Mouse (Mus musculus) myocyte (in vitro differentiated cells): Measurements from ENCODE around the gene Tnfrsf8. TPM values are rescaled to one million over a fixed set of nuclear protein-coding genes. Genes with fewer than 3 reads are reported as not detected.
A peak's percentile ranks its signal among the peaks of the same experiment; 100 is the strongest.

Source experiments
- H3K27me3 ChIP-seq: one replicate; pipeline ENCODE4 v1.6.1; 2011; ENCODE audit not compliant: control insufficient read depth, insufficient read depth, insufficient read length
- H3K36me3 ChIP-seq: one replicate; pipeline ENCODE4 v1.6.1; 2011; ENCODE audit not compliant: control insufficient read depth, insufficient read depth
- H3K4me2 ChIP-seq: one replicate; pipeline ENCODE4 v1.6.1; 2011; ENCODE audit warnings: low read depth, control low read depth
- H3K4me3 ChIP-seq: one replicate; pipeline ENCODE4 v1.5.1; 2011; ENCODE audit warnings: mild to moderate bottlenecking, control low read depth, moderate library complexity
- H3K79me2 ChIP-seq: one replicate; pipeline ENCODE4 v1.6.1; 2011; ENCODE audit not compliant: control insufficient read depth, insufficient read depth
- H3ac ChIP-seq: one replicate; pipeline ENCODE4 v1.6.1; 2011; ENCODE audit not compliant: control insufficient read depth, insufficient read length
- CEBPB ChIP-seq: IDR thresholded peaks from 2 replicates; pipeline ENCODE4 v1.6.1; 2011; ENCODE audit warnings: mild to moderate bottlenecking, moderate library complexity; ENCODE audit not compliant: poor library complexity, insufficient read depth, severe bottlenecking
- E2F4 ChIP-seq: IDR thresholded peaks from one replicate; pipeline ENCODE4 v1.6.1; 2011; ENCODE audit warnings: mild to moderate bottlenecking, control low read depth, moderate library complexity; ENCODE audit not compliant: insufficient read depth
- MAX ChIP-seq: IDR thresholded peaks from one replicate; pipeline ENCODE4 v1.6.1; 2011; ENCODE audit warnings: low read depth, mild to moderate bottlenecking, control low read depth
- MYOD1 ChIP-seq, 3 experiments: IDR thresholded peaks; one replicate each; pipeline ENCODE4 v1.6.1; 2011; ENCODE audit warnings: control low read depth in 2 of 3, low read depth in 2 of 3, mild to moderate bottlenecking in 2 of 3, moderate library complexity in 1 of 3; ENCODE audit not compliant: insufficient read length in 2 of 3, control insufficient read depth in 1 of 3
- MYOG ChIP-seq, 3 experiments: IDR thresholded peaks; one replicate each; pipeline ENCODE4 v1.6.1; 2011; ENCODE audit warnings: control low read depth in 2 of 3, low read depth in 2 of 3, mild to moderate bottlenecking in 2 of 3; ENCODE audit not compliant: insufficient read length in 2 of 3, control insufficient read depth in 1 of 3, insufficient read depth in 1 of 3
- POLR2A ChIP-seq: IDR thresholded peaks from one replicate; pipeline ENCODE4 v1.6.1; 2011; ENCODE audit warnings: low read depth, mild to moderate bottlenecking, control low read depth, moderate library complexity; ENCODE audit not compliant: insufficient read length
- POLR2AphosphoS2 ChIP-seq: IDR thresholded peaks from one replicate; pipeline ENCODE4 v1.6.1; 2011; ENCODE audit warnings: low read depth, control low read depth; ENCODE audit not compliant: insufficient read length
- REST ChIP-seq: IDR thresholded peaks from one replicate; pipeline ENCODE4 v1.6.1; 2011; ENCODE audit warnings: mild to moderate bottlenecking, control low read depth, moderate library complexity; ENCODE audit not compliant: insufficient read depth, insufficient read length
- SRF ChIP-seq: IDR thresholded peaks from one replicate; pipeline ENCODE4 v1.6.1; 2011; ENCODE audit warnings: low read depth; ENCODE audit not compliant: control insufficient read depth, insufficient read length
- TCF12 ChIP-seq: IDR thresholded peaks from one replicate; pipeline ENCODE4 v1.6.1; 2011; ENCODE audit warnings: mild to moderate bottlenecking, control low read depth; ENCODE audit not compliant: poor library complexity, insufficient read depth, severe bottlenecking
- TCF3 ChIP-seq: IDR thresholded peaks from one replicate; pipeline ENCODE4 v1.6.1; 2011; ENCODE audit warnings: low read depth, control low read depth; ENCODE audit not compliant: insufficient read length
- USF1 ChIP-seq: IDR thresholded peaks from one replicate; pipeline ENCODE4 v1.6.1; 2011; ENCODE audit warnings: low read depth, mild to moderate bottlenecking, control low read depth, moderate library complexity
- polyA plus RNA-seq: library from polyadenylated mRNA; unstranded; fragments of >200 nt; fragmentation: generic; extraction: Trizol; gene quantifications from one replicate; pipeline ENCODE4 v1.2.1, GENCODE M21; 2012; ENCODE audit warnings: missing spikeins

The Tnfrsf8 gene
- polyA plus RNA-seq, 1 experiment = 0.02 TPM

DNA sequence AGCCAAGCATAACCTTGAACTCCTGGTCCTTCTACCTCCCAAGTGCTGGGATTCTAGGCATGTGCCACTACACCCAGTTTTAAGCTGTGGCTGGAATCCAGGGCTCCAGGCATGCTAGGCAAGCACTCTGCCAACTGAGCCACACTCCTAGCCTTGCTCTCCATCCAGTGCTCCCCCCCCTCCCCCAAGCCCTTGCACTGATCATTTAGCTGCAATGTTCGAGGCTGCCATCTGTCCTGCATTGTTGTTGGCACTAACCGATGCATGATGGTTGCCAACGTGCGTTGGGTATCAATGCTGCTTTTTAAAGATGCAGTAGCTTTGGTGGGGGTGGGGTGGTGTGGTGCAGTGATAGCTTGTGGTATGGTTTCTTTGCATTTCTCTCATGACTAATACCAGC, 10.9 kb downstream of the Tnfrsf8 start:
- no peaks in the 10 kb centered on the region for H3K36me3 ChIP-seq
- H3K27me3 ChIP-seq = peaks cover 13% of the 10 kb centered on the region
- TF ChIP-seq POLR2A (no peak), USF1 (no peak), POLR2AphosphoS2 (no peak), MYOD1 (IDR thresholded peaks at IDR 0.05; ENCODE audit: control insufficient read depth in 1 of 3, insufficient read length in 2 of 3, low read depth in 2 of 3) (no peak)

GRCm38 (mm10) chr4:145302106-145302505, 12.9 kb downstream of the Tnfrsf8 start:
- H3K79me2 ChIP-seq = no peaks in the 10 kb centered on the region
- H3K27me3 ChIP-seq = peaks cover 19% of the 10 kb centered on the region
- no peak overlapping the region for H3K4me3 ChIP-seq
- TF ChIP-seq POLR2A (no peak), TCF3 (no peak), MYOD1 (IDR thresholded peaks at IDR 0.05; ENCODE audit: control insufficient read depth in 1 of 3, insufficient read length in 2 of 3, low read depth in 2 of 3) (no peak), SRF (no peak), TCF12 (no peak), REST (no peak), USF1 (no peak), MAX (no peak), E2F4 (no peak)
- no peak overlapping the region for H3K4me2 ChIP-seq
- no peak overlapping the region for H3ac ChIP-seq
- H3K36me3 ChIP-seq = no peaks in the 10 kb centered on the region

More for the DNA sequence above, 10.9 kb downstream of the Tnfrsf8 start:
- Histone ChIP-seq H3K79me2 (no peaks in the 10 kb centered on the region), H3ac (no peak overlapping the region), H3K4me3 (no peak overlapping the region), H3K4me2 (no peak overlapping the region)

DNA sequence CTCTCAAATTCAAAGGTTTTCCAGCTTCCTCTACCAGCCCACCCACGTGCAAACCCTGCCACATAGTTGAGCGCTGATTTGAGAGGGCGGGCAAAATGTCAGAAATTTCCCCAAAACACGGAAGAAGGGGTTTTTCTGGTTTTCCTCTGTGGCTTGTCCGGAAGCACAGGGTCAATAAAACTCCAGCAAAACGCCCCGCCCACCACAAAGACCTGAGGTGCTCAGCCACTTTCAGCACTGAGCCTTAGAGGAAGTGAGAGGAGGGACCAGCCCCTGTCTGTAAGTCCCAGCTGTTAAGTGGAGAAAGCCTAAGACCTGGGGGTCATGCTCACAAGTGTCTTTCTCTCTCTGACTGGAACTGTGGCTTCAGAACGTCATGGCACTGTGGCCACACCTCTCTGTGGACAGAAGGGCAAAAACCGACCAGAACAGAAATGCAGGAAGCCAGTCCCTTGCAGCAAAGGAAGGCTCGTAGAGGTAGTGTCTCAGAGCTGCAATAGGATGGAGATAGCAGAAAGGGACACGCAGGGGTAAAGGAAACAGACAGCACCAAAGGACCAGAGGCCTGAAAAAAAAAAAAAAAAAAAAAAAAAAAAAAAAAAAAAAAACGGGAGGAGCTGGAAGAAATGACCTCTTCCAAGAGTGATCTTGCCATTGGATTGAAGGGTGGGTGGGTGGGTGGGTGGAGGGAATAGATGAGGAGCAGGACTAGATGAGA, 14.6 kb downstream of the Tnfrsf8 start:
- Histone ChIP-seq H3K4me3 (no peak overlapping the region), H3K4me2 (no peak overlapping the region), H3K27me3 (peaks cover 24% of the 10 kb centered on the region), H3K79me2 (no peaks in the 10 kb centered on the region), H3ac (no peak overlapping the region), H3K36me3 (no peaks in the 10 kb centered on the region)
- TF ChIP-seq REST (no peak), TCF3 (no peak), TCF12 (no peak), E2F4 (no peak), SRF (no peak)

DNA sequence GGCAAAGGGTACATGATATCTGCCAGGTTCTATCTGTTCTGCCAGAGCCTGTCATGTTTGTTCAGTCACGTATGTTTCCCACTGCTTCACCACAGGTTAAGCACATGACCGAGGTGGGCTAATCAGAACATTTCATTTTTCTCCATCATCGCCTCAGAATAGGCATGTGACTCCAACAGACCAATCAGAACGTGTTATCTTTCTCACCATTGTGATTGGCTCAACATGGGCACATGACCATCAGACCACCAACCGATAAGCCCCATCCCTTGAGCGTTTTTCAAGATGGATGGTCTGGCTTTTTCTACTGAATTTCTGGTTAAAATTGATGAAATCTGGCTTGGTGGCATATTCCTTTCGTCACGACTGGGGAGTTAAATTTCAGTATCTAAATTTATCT, 15.6 kb downstream of the Tnfrsf8 start:
- Histone ChIP-seq H3K27me3 (peaks cover 19% of the 10 kb centered on the region), H3K79me2 (no peaks in the 10 kb centered on the region), H3K4me3 (no peak overlapping the region), H3K36me3 (no peaks in the 10 kb centered on the region), H3ac (no peak overlapping the region), H3K4me2 (no peak overlapping the region)
- no peak for TF ChIP-seq REST
- TF ChIP-seq USF1 = peak; percentile 37

GRCm38 (mm10) chr4:145298846-145299245, 16.1 kb downstream of the Tnfrsf8 start:
- no peaks in the 10 kb centered on the region for H3K79me2 ChIP-seq
- no peaks in the 10 kb centered on the region for H3K36me3 ChIP-seq
- no peak overlapping the region for H3ac ChIP-seq
- TF ChIP-seq E2F4 = no peak
- no peak for TF ChIP-seq TCF12
- TF ChIP-seq USF1 = no peak
- TF ChIP-seq REST = no peak
- TF ChIP-seq SRF = no peak
- TF ChIP-seq MYOD1 (IDR thresholded peaks at IDR 0.05; ENCODE audit: control insufficient read depth in 1 of 3, insufficient read length in 2 of 3, low read depth in 2 of 3) = no peak
- TF ChIP-seq POLR2A = no peak
- TF ChIP-seq CEBPB = no peak
- TF ChIP-seq MAX = no peak
- no peak for TF ChIP-seq POLR2AphosphoS2
- no peak for TF ChIP-seq MYOG (IDR thresholded peaks at IDR 0.05; ENCODE audit: control insufficient read depth in 1 of 3, insufficient read depth in 1 of 3, insufficient read length in 2 of 3, low read depth in 2 of 3)
- no peak for TF ChIP-seq TCF3
- no peak overlapping the region for H3K4me3 ChIP-seq
- H3K4me2 ChIP-seq = no peak overlapping the region
- H3K27me3 ChIP-seq = peaks cover 14% of the 10 kb centered on the region
